Mouse (Mus musculus) testis, adult 2 months (tissue): ENCODE results near the gene B4galt2.

Experiments
- CTCF ChIP-seq: fragments of 200-500 bp; IDR thresholded peaks from 2 replicates; pipeline ENCODE4 v1.5.1; 2012; ENCODE audit warnings: low read depth, mild to moderate bottlenecking, inconsistent platforms, low read length, moderate library complexity; ENCODE audit not compliant: control insufficient read depth, insufficient read depth, insufficient replicate concordance
- POLR2A ChIP-seq: fragments of 200-500 bp; IDR thresholded peaks from 2 replicates; pipeline ENCODE4 v1.6.1; 2012; ENCODE audit warnings: low read depth, mild to moderate bottlenecking, inconsistent platforms, low read length, moderate library complexity; ENCODE audit not compliant: control insufficient read depth

GRCm38 (mm10) chr4:117835531-117836111 is 47.7 kb downstream of the B4galt2 start:
- TF ChIP-seq CTCF (no peak), POLR2A (no peak)
